Mouse (Mus musculus) hindbrain, embryonic 11.5 days (tissue): ENCODE results near the gene Zfp704. TPM values are rescaled to one million over a fixed set of nuclear protein-coding genes. Genes with fewer than 3 reads are reported as not detected.

Source experiments
- ATAC-seq: fragments of 200-750 bp; cut with Nextera tagmentation; 2 replicates; pipeline ENCODE4 v1.8.0; 2017; ENCODE audit warnings: mild to moderate bottlenecking, moderate TSS enrichment, moderate library complexity; ENCODE audit not compliant: low FRiP score
- DNase-seq: peaks from one replicate; pipeline ENCODE4 v3.0.0-alpha.2; 2015; ENCODE audit warnings: low spot score
- H3K27ac ChIP-seq: fragments of 300-500 bp; sonication (generic); 2 replicates; pipeline ENCODE4 v1.5.1; 2014; ENCODE audit warnings: mild to moderate bottlenecking, low read depth, low read length
- H3K27me3 ChIP-seq: fragments of 300-500 bp; sonication (generic); 2 replicates; pipeline ENCODE4 v1.6.1; 2014; ENCODE audit warnings: mild to moderate bottlenecking, low read length, moderate library complexity, mixed read lengths; ENCODE audit not compliant: control insufficient read depth, insufficient read depth
- H3K36me3 ChIP-seq: fragments of 300-500 bp; sonication (generic); 2 replicates; pipeline ENCODE4 v1.6.1; 2014; ENCODE audit warnings: mild to moderate bottlenecking, low read length, moderate library complexity, mixed read lengths; ENCODE audit not compliant: control insufficient read depth, insufficient read depth
- H3K4me1 ChIP-seq: fragments of 300-500 bp; sonication (generic); replicated peaks from 2 replicates; pipeline ENCODE4 v1.6.1; 2014; ENCODE audit warnings: low read length, mixed read lengths; ENCODE audit not compliant: control insufficient read depth, insufficient read depth
- H3K4me2 ChIP-seq: fragments of 300-500 bp; sonication (generic); replicated peaks from 2 replicates; pipeline ENCODE4 v1.6.1; 2014; ENCODE audit warnings: mild to moderate bottlenecking, low read depth, low read length
- H3K4me3 ChIP-seq: fragments of 300-500 bp; sonication (generic); 2 replicates; pipeline ENCODE4 v1.5.1; 2014; ENCODE audit warnings: low read depth, low read length
- H3K9ac ChIP-seq: fragments of 300-500 bp; sonication (generic); 2 replicates; pipeline ENCODE4 v1.6.1; 2014; ENCODE audit warnings: low read depth, low read length
- H3K9me3 ChIP-seq: fragments of 300-500 bp; sonication (generic); 2 replicates; pipeline ENCODE4 v1.6.1; 2016; ENCODE audit warnings: low read length; ENCODE audit not compliant: control insufficient read depth
- WGBS: fragments of 180-500 bp; shearing (Covaris S2); extraction: QIAGEN DNeasy Blood & Tissue Kit; methylation state at CpG from one replicate; pipeline ENCODE4 v1.1.7; 2014; 5-methylcytosine and 5-hydroxymethylcytosine counted together
- polyA plus RNA-seq: library from polyadenylated mRNA; unstranded; fragments of >200 nt; fragmentation: Nextera tagmentation; extraction: Ambion mirVana; gene quantifications from 2 replicates; pipeline ENCODE4 v1.2.1, GENCODE M21; 2014

Zfp704 gene
- polyA plus RNA-seq, 1 experiment from 2014 or later: 7.9 TPM

DNA sequence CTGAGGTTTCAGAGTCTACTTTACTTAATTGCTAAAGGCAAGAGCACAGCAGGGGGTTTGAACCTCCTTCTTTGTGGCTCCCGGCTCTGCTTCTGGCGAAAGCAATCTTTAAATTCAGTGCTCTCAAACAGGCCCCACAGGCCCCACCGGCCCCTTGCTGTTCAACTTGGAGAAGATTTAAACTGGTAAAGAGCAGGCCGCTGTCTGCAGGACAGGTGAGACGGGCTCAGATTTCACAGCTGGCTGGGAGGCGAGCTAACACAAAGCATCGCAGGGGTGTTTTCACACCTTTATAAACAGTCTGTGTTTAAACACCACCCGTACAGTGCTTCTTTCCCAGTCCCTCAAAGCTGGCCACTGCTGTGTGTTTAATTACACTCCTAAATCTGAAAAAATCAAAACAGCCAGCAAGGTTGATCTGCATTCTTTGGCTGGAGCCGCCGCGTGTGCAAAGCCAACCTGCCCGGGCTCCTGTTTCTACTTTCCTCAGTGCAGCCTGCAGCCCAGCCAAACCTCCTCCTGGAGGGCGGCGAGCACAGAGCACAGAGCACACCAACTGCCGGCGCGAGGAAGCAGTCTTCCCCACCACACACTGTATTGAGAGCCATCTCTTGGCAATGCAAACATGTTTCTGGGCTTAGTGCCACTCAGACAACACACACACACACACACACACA is 89.7 kb downstream of the Zfp704 start:
- Histone ChIP-seq H3K4me2 (no peak overlapping the region), H3K4me3 (no peak overlapping the region), H3K4me1 (no peaks in the 10 kb centered on the region; the same call in 1 of the 2 replicates), H3K27me3 (no peaks in the 10 kb centered on the region), H3K9ac (no peak overlapping the region), H3K9me3 (no peaks in the 10 kb centered on the region), H3K27ac (peak overlapping the region; percentile 53; the same call in 1 of the 2 replicates), H3K36me3 (no peaks in the 10 kb centered on the region)
- WGBS: 4% methylated on average over 17 of the region's 17 CpGs
- DNase-seq: peak; percentile 62
- ATAC-seq: peak; percentile 75

DNA sequence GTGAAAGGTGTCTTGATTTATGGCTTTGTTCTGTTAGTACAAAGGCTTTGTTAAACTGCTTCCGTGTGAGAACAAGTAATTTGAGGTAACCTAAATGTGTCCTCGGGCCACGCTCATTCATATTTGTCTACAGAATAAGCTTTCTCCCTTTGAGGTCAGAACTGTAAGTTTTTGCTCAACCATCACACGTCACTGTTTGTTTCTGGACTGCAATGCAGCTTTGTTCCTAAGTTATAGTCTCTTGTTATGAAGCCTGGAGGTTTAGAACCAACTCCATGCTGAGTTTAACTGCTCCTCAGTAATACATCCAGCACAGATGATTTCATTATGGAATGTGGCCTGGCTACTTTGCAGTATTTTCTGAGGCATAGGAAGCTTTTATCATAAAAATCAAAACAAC is 90.4 kb downstream of the Zfp704 start:
- WGBS: 49% methylated on average over 4 of the region's 4 CpGs
- no peak overlapping the region for H3K4me2 ChIP-seq
- H3K9me3 ChIP-seq: no peaks in the 10 kb centered on the region
- H3K4me3 ChIP-seq: no peak overlapping the region
- ATAC-seq (no peak), DNase-seq (no peak)
- no peaks in the 10 kb centered on the region for H3K27me3 ChIP-seq
- no peaks in the 10 kb centered on the region for H3K36me3 ChIP-seq
- no peak overlapping the region for H3K27ac ChIP-seq
- H3K9ac ChIP-seq: no peak overlapping the region
- H3K4me1 ChIP-seq: no peaks in the 10 kb centered on the region; the same call in 1 of the 2 replicates

DNA sequence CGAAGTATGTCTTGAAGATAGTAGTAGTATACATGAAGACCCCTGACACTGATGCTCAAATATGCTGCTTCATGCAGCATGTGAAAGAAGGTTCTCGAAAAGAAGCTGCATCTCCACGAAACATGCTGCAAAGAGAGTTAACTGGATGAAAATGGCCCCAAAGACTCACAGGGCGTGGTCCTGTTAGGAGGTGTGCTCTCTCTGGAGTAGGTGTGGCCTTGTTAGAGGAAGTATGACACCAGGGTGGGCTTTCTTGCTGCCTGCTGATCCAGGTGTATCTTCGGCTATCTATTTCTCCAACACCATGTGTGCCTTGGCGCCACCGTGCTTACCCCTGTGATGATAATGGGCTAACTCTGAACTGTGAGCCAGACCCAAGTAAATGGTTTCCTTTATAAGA is 90.9 kb downstream of the Zfp704 start:
- Histone ChIP-seq H3K9ac (no peak overlapping the region), H3K4me2 (no peak overlapping the region), H3K4me3 (no peak overlapping the region), H3K4me1 (no peaks in the 10 kb centered on the region; the same call in 1 of the 2 replicates), H3K27ac (no peak overlapping the region), H3K36me3 (no peaks in the 10 kb centered on the region), H3K9me3 (no peaks in the 10 kb centered on the region), H3K27me3 (no peaks in the 10 kb centered on the region)
- DNase-seq (no peak), ATAC-seq (no peak)
- WGBS: 96% methylated on average over 7 of the region's 7 CpGs

DNA sequence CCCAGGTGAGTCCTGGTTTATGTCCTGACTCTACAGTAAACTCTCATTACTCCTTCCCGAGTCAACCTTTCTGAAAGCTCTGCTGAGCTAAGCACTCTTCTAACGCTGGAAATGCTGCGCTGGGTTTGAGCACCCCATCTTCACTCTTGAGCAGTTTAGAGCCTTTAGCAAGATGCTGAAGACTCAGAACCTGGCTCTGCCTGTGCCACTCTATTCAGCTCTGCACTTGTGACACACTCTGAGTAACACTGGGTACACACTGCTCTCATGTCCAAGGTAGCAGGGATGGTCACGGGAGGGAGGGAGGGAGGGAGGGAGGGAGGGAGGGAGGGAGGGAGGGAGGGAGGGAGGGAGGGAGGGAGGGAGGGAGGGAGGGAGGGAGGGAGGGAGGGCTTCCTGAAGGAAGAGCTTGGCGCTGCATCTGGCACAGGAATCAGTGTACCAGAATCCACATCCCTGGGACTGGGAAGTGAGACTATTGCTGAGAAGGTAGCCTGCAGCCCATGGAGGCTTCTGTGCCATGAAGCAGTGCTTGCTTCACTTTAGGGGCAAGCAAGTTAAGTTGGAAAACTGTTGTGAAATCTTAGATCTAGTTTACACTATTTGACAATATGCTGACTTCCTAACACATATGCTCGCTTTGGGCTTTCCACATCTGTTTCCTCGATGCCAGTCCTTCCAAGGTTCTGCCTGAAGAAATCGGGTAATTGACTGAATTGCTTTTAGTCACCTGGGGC is 93.6 kb downstream of the Zfp704 start:
- DNase-seq: no peak
- H3K4me2 ChIP-seq: no peak overlapping the region
- WGBS: 76% methylated on average over 7 of the region's 8 CpGs
- no peak overlapping the region for H3K27ac ChIP-seq
- H3K36me3 ChIP-seq: no peaks in the 10 kb centered on the region
- no peaks in the 10 kb centered on the region for H3K9me3 ChIP-seq
- no peaks in the 10 kb centered on the region for H3K27me3 ChIP-seq
- H3K4me1 ChIP-seq: no peaks in the 10 kb centered on the region; the same call in 1 of the 2 replicates
- no peak overlapping the region for H3K9ac ChIP-seq
- H3K4me3 ChIP-seq: no peak overlapping the region
- no peak for ATAC-seq

DNA sequence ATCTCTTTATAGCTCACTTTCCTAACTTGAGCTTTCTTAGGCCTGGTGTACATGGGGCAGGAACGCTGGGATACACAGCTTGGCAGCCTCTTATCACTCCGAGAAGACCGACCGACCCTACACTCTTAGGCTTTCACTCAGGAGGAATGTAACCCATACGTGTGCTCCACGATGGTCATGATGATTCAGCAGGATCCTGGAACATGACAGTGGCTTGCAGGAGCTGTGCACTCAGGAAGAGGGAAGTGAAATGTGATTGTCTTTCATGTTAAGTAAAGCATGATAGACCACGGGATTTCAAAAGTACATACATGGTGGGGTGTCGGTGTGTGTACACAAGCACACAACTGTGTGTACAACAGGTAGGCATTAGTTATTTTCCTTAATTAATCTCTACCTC is 94.4 kb downstream of the Zfp704 start:
- DNase-seq: no peak
- Histone ChIP-seq H3K4me3 (no peak overlapping the region), H3K4me1 (no peaks in the 10 kb centered on the region; the same call in 1 of the 2 replicates), H3K27ac (no peak overlapping the region), H3K4me2 (no peak overlapping the region), H3K9me3 (no peaks in the 10 kb centered on the region), H3K36me3 (no peaks in the 10 kb centered on the region), H3K27me3 (no peaks in the 10 kb centered on the region), H3K9ac (no peak overlapping the region)
- WGBS: 86% methylated on average over 8 of the region's 8 CpGs
- ATAC-seq: no peak

DNA sequence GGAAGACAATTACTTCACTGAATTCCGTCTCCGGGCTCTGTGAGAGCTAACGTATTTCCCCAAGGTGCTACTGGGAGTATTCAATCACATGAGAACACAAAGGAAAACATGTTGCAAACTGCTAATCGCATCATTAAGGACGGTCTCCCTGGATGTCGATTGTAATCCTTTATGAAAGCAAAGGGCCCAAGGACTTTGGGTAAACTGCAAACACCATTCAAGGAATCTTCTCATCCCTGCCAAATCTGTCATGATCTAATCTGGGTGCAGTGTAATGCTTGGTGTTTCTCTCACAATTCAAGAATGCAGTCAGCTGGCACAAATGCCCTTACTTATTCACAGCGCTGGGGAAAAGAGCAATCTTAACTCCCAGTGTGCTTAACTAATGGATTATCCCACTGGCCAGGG is 96.2 kb downstream of the Zfp704 start:
- Histone ChIP-seq H3K4me1 (no peaks in the 10 kb centered on the region), H3K9ac (no peak overlapping the region), H3K9me3 (no peaks in the 10 kb centered on the region), H3K4me3 (no peak overlapping the region), H3K27me3 (no peaks in the 10 kb centered on the region), H3K4me2 (no peak overlapping the region), H3K27ac (no peak overlapping the region), H3K36me3 (no peaks in the 10 kb centered on the region)
- WGBS: 58% methylated on average over 7 of the region's 7 CpGs
- DNase-seq (no peak), ATAC-seq (no peak)

DNA sequence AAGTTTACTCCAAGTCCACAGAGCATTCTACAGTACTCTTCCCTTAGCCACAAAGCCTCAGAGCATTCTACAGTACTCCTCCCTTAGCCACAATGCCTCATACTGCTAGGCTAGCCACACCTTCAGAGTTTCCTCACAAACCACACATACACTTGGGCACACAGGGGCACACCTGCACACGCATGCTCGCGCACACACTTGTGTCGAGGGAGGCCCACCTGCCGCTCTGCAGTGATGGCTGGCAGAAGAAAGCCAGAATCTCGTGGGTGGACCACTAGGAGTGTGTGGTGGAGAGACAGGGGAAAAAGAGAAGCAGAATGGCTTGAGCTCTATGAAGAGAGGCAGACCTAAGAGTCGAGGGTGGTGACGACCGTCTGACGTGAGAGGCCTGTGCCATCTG is 97.7 kb downstream of the Zfp704 start:
- H3K9me3 ChIP-seq: no peaks in the 10 kb centered on the region
- H3K4me2 ChIP-seq: no peak overlapping the region
- no peaks in the 10 kb centered on the region for H3K4me1 ChIP-seq
- ATAC-seq: no peak
- no peak overlapping the region for H3K4me3 ChIP-seq
- no peak overlapping the region for H3K9ac ChIP-seq
- H3K36me3 ChIP-seq: no peaks in the 10 kb centered on the region
- WGBS: 93% methylated on average over 10 of the region's 10 CpGs
- no peak overlapping the region for H3K27ac ChIP-seq
- no peaks in the 10 kb centered on the region for H3K27me3 ChIP-seq
- DNase-seq: no peak

DNA sequence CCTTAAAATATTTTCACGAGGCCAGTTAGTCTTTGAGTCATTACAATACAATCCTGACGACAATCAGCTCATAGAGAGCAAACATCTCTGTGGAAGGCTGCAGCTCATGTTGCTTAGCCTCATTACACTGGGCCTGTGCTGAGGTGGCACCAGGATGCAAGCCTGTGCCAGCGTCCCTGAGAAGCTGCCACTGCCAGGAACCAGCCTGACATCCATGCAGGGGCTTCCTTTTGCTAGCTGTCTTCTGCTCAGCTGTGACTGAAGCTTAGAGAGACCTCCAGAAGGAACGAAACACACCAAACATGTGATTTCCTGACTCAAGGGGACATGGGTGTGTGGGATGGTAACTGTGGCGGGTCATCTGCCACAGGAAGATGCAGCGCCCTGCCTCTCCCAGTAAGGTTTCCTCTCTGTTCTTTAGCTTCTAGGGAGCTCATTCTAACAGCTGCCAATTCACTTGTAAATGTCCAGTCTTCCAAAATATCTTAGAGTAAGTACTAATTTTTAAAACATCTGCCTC is 104.1 kb downstream of the Zfp704 start:
- WGBS: 74% methylated on average over 6 of the region's 6 CpGs
- Histone ChIP-seq H3K4me3 (no peak overlapping the region), H3K36me3 (no peaks in the 10 kb centered on the region), H3K4me1 (0 out of 2 replicates have a peak, but pooled peaks cover 3% of the 10 kb centered on the region), H3K4me2 (no peak overlapping the region), H3K9me3 (no peaks in the 10 kb centered on the region), H3K9ac (no peak overlapping the region), H3K27me3 (no peaks in the 10 kb centered on the region), H3K27ac (no peak overlapping the region)
- DNase-seq: no peak
- no peak for ATAC-seq
